Mouse (Mus musculus) lung, embryonic 14.5 days (tissue): ENCODE results near the gene Celf5. TPM values are rescaled to one million over a fixed set of nuclear protein-coding genes. Genes with fewer than 3 reads are reported as not detected.

Source experiments
- ATAC-seq: fragments of 200-750 bp; cut with Nextera tagmentation; 2 replicates; pipeline ENCODE4 v1.8.0; 2017; ENCODE audit warnings: mild to moderate bottlenecking, moderate TSS enrichment, moderate library complexity; ENCODE audit not compliant: insufficient read depth
- DNase-seq: peaks from one replicate; pipeline ENCODE4 v3.0.0-alpha.2; 2015
- H3K27ac ChIP-seq: fragments of 300-500 bp; sonication (generic); 2 replicates; pipeline ENCODE4 v1.5.1; 2014; ENCODE audit warnings: low read depth, mild to moderate bottlenecking, moderate library complexity
- H3K27me3 ChIP-seq: fragments of 300-500 bp; sonication (generic); 2 replicates; pipeline ENCODE4 v1.6.1; 2014; ENCODE audit warnings: low read length, control low read depth; ENCODE audit not compliant: insufficient read depth
- H3K36me3 ChIP-seq: fragments of 300-500 bp; sonication (generic); 2 replicates; pipeline ENCODE4 v1.6.1; 2014; ENCODE audit warnings: control low read depth; ENCODE audit not compliant: insufficient read depth
- H3K4me1 ChIP-seq: fragments of 300-500 bp; sonication (generic); 2 replicates; pipeline ENCODE4 v1.6.1; 2014; ENCODE audit warnings: antibody characterized with exemption, control low read depth; ENCODE audit not compliant: insufficient read depth
- H3K4me2 ChIP-seq: fragments of 300-500 bp; sonication (generic); 2 replicates; pipeline ENCODE4 v1.6.1; 2014; ENCODE audit warnings: mild to moderate bottlenecking
- H3K4me3 ChIP-seq: fragments of 300-500 bp; sonication (generic); 2 replicates; pipeline ENCODE4 v1.5.1; 2014; ENCODE audit warnings: low read depth, low read length
- H3K9ac ChIP-seq: fragments of 300-500 bp; sonication (generic); 2 replicates; pipeline ENCODE4 v1.6.1; 2014
- H3K9me3 ChIP-seq: fragments of 300-500 bp; sonication (generic); 2 replicates; pipeline ENCODE4 v1.6.1; 2016; ENCODE audit warnings: low read depth, low read length, control low read depth
- CTCF ChIP-seq: IDR thresholded peaks from 2 replicates; pipeline ENCODE4 v1.5.1; 2016; ENCODE audit warnings: antibody characterized with exemption, low read depth
- WGBS: fragments of 180-500 bp; shearing (Covaris S2); extraction: QIAGEN DNeasy Blood & Tissue Kit; methylation state at CpG from one replicate; pipeline ENCODE4 v1.1.7; 2014; 5-methylcytosine and 5-hydroxymethylcytosine counted together
- microRNA-seq: library from miRNA; unstranded; fragments of <30 nt; microRNA quantifications from one replicate; pipeline ENCODE4, GENCODE M21; 2016; ENCODE audit warnings: borderline number of aligned reads
- polyA plus RNA-seq: library from polyadenylated mRNA; unstranded; fragments of >200 nt; fragmentation: Nextera tagmentation; extraction: Ambion mirVana; gene quantifications from 2 replicates; pipeline ENCODE4 v1.2.1, GENCODE M21; 2014

Celf5 gene
- polyA plus RNA-seq, 1 experiment from 2014 or later: 0.09 TPM

DNA sequence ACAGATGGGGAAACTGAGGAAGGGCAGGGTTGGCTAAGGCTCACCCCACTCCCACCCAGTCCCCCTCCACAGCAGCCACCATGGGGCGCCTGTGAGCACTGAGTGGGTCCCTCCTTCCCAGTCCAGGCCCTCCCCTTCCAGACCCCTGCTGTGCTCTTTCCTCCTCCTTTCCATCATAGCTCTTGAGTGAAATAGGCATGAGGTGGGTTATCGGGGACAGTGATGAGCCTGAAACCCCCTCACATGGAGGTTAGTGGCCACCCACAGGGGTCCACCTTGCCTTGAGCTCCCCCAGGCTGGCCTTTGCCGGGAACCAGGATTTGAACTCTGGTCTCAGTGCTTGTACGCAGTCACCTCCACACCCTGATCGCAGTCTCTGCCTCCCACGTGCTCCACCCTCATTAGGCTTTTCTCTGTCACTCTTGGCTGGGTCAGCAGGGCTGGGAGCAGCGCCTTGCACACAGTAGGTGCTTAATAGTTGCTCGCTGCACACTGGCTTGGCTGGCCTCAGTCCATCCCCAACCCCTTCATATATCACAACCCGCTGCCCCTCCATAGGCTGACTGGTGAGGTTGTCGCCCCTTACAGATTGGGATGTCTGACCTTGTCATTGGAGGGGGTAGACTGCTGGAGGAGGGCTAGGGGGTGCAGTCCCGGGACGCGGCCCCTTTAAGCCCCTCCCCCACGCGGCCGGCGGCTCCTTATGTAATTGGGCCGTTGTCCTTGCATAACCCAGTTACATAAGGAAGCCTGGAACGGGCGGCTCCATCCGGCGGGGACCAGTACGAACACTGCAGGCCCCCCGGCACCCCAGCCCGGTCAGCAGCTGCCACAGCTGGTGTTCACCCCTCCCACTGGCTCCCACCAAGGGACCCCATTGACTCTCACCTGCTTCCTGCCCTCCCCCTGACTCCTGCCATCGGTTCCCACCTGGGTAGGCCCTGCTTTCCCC is 68.9 kb downstream of the Celf5 start:
- peak overlapping the region; percentile 15; the same call in 1 of the 2 replicates for H3K4me3 ChIP-seq
- peaks cover 20% of the 10 kb centered on the region for H3K36me3 ChIP-seq
- peak; percentile 20 for TF ChIP-seq CTCF
- peak overlapping the region; percentile 48 for H3K4me2 ChIP-seq
- 26% methylated on average over 26 of the region's 26 CpGs for WGBS
- ATAC-seq (peak; percentile 4; the same call in 1 of the 2 replicates), DNase-seq (peak; percentile 89)
- H3K27ac ChIP-seq: peak overlapping the region; percentile 92
- peaks cover 51% of the 10 kb centered on the region for H3K4me1 ChIP-seq
- H3K27me3 ChIP-seq: no peaks in the 10 kb centered on the region
- peak overlapping the region; percentile 42 for H3K9ac ChIP-seq
- H3K9me3 ChIP-seq: no peaks in the 10 kb centered on the region

DNA sequence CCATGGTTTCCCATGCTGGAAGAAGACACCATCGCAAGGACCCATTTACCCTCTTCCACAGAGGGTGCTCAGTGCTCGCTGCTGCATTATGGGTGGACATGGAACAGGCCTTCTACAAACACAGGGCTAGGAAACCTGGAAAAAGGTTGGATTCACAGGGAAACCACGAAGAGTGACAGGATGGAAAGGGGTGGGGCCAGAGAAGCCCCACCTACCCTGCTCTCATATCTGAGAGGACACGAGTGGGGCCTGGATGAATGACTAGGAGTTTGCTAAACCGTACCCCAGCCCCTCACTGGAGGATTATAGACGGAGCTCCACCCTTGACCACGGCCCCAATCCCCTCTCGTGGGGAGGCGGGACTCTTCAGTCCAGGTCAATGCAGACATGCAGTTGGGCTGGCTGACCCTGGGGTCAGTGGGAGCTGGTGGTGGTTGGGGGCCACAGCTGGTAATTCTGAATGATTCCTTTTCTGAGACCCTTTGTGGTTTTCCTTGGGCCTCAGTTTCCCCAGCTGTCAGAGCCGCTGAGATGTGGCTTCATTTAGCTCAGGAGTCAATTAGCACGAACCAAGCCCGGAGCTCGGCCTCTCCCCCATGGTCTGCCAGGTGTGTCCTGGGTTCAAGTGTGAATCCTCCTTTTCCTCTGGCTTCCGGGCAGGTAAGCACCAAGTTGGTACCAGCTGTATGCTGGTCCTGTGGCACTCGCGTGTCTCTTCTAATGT is 69.8 kb downstream of the Celf5 start:
- peak overlapping the region; percentile 16; the same call in 1 of the 2 replicates for H3K9ac ChIP-seq
- no peak for DNase-seq
- H3K4me2 ChIP-seq: peak overlapping the region; percentile 49
- H3K27me3 ChIP-seq: no peaks in the 10 kb centered on the region
- no peak overlapping the region for H3K4me3 ChIP-seq
- 67% methylated on average over 16 of the region's 16 CpGs for WGBS
- H3K9me3 ChIP-seq: no peaks in the 10 kb centered on the region
- no peak for TF ChIP-seq CTCF
- peaks cover 28% of the 10 kb centered on the region for H3K36me3 ChIP-seq
- H3K4me1 ChIP-seq: peaks cover 59% of the 10 kb centered on the region
- no peak for ATAC-seq
- H3K27ac ChIP-seq: peak overlapping the region; percentile 92

DNA sequence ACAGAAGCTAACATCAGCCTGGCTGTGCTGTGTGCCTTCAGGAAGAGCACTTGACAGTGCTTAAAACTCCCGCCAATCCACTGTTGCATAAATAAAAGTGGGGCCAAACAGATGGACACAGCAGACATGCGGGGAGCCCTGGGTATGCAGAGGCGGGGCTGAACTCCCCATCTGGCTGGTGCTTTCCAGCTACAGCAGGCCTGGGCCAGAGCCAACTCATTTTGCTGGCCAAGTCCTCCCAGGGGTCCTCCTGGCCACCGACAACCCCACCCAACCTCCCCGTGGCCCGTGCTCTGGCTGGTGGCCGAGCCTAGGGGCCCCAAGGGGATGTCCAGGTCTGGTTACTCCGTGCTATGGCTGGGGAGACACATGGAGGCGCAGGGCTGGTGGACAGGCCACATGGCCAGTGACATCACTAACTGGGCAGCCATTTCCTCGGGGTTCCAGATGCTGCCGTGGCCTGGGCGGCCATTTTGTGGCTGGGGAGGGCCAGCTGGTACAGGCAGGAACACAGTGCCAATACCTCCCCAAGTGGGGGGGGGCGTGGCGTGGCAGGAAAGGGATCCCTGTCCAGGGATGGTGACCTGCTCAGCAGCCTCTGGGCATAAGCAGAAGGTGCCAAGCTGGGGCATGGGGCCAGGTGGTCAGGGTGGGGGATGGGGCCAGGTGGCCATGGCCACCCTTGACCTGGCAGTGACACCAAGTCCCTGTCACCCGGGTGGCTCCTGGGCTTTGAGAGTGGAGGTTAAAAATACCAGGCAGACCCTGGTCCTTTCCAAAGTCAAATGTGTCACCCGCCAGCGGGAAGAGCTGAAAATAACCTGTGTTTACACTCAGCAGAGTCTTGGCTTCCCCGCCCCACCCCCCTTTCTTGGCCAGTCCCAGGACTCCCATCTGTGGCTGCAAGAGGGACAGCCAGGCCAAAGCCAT is 70.8 kb downstream of the Celf5 start:
- DNase-seq (peak; percentile 86), ATAC-seq (peak; percentile 8)
- H3K36me3 ChIP-seq: peaks cover 38% of the 10 kb centered on the region
- H3K4me3 ChIP-seq: peak overlapping the region; percentile 8; the same call in 1 of the 2 replicates
- TF ChIP-seq CTCF: no peak
- peak overlapping the region; percentile 92 for H3K27ac ChIP-seq
- H3K4me1 ChIP-seq: peaks cover 60% of the 10 kb centered on the region
- 36% methylated on average over 18 of the region's 18 CpGs for WGBS
- peak overlapping the region; percentile 16 for H3K9ac ChIP-seq
- no peaks in the 10 kb centered on the region for H3K27me3 ChIP-seq
- H3K4me2 ChIP-seq: peak overlapping the region; percentile 49
- H3K9me3 ChIP-seq: no peaks in the 10 kb centered on the region

DNA sequence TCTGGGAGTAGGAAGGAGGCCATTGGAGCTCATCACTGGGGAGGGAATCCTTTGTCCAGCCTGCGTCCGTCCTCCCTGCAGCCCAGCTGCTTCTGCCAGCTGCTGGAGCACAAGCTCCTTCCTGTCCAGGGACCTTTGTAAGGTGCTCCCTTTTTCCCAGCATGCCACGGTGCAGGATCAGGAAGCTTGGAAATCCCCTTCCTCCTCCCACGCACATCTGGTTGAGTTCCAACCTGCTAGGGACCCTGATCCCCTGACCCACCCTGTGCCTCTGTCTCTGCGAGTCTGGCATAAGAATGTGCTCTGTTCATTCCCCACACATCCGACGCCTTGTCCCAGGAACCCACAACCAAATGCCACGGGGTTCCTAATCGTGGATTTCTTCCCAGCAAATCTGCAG is 71.5 kb downstream of the Celf5 start:
- ATAC-seq (no peak), DNase-seq (no peak)
- Histone ChIP-seq H3K27ac (peak overlapping the region; percentile 92), H3K4me1 (peaks cover 57% of the 10 kb centered on the region), H3K4me2 (peak overlapping the region; percentile 49), H3K4me3 (0 out of 2 replicates have a peak overlapping the region, but pooled peaks have one; percentile 8), H3K9ac (no peak overlapping the region), H3K36me3 (peaks cover 46% of the 10 kb centered on the region), H3K9me3 (no peaks in the 10 kb centered on the region), H3K27me3 (no peaks in the 10 kb centered on the region)
- TF ChIP-seq CTCF: no peak
- 64% methylated on average over 9 of the region's 9 CpGs for WGBS

DNA sequence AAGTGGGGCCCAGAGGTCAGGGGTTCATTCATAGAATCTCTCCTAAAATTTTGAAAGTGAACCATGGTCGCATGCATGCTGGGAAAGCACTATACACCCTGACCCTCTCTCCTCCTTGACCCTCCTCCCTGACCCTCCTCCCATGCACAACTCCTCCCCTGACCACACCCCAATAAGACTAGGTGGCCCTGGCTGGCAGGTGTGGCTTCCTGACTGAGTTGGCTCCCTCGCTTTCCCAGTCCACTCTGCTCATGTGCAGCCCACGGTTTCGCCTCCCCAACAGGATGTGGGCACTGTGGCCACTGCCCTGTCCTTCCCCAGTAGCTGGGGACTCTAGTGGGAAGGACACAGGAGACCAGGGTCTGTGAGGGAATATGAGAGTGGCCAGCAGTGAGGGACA is 72.2 kb downstream of the Celf5 start:
- Histone ChIP-seq H3K4me1 (peaks cover 57% of the 10 kb centered on the region), H3K9me3 (no peaks in the 10 kb centered on the region), H3K4me2 (peak overlapping the region; percentile 49), H3K27ac (peak overlapping the region; percentile 92; the same call in 1 of the 2 replicates), H3K36me3 (peaks cover 52% of the 10 kb centered on the region), H3K4me3 (peak overlapping the region; percentile 19; the same call in 1 of the 2 replicates), H3K9ac (no peak overlapping the region), H3K27me3 (no peaks in the 10 kb centered on the region)
- TF ChIP-seq CTCF: no peak
- ATAC-seq (no peak), DNase-seq (no peak)
- whole genome bisulfite sequencing: 65% methylated on average over 4 of the region's 4 CpGs

DNA sequence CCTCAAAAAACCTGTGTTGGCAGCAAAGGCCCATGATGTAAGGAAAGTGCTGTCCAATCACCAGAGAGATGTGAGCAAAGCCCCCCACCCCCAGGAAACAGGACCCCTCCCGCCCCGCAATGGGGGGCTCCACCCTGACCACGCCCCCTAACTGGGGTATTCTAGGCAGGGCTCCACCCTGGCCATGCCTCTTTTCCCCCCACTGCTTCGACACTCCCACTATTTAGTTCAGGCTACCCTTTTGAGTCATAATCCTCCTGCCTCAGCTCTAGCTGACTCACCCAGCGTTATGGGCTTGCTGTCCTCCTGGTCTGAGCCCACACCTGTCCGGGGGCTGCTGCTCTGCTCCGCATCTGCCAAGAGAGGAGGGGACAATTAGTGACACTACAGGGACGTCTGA is 73.2 kb downstream of the Celf5 start:
- Histone ChIP-seq H3K27me3 (no peaks in the 10 kb centered on the region), H3K9ac (no peak overlapping the region), H3K4me3 (peak overlapping the region; percentile 19), H3K4me2 (peak overlapping the region; percentile 49), H3K36me3 (peaks cover 62% of the 10 kb centered on the region), H3K4me1 (peaks cover 49% of the 10 kb centered on the region), H3K27ac (peak overlapping the region; percentile 58), H3K9me3 (no peaks in the 10 kb centered on the region)
- WGBS: 33% methylated on average over 8 of the region's 8 CpGs
- DNase-seq: peak; percentile 66
- no peak for TF ChIP-seq CTCF
- ATAC-seq: no peak

Small RNA genes within 50 kb of the gene (microRNA-seq; reads per million reads assigned to microRNA genes)
- gene Gm25595 (not detected), gene Mir1191b (2.4 reads per million, percentile 2 among the genes with 10 or more reads in this experiment)

Other genes with a start within 250 kb of the Celf5 start
- gene Zfr2, start 249.6 kb downstream of the Celf5 start, polyA plus RNA-seq: 3.4 and 3.6 TPM in 2 replicates
- gene Matk, start 229.8 kb downstream of the Celf5 start, polyA plus RNA-seq: 2.0 and 2.9 TPM in 2 replicates
- 222 and 223 TPM in 2 replicates for gene Mrpl54, start 215.8 kb downstream of the Celf5 start, polyA plus RNA-seq
- 50.4 and 50.8 TPM in 2 replicates for gene Apba3, start 215.7 kb downstream of the Celf5 start, polyA plus RNA-seq
- gene Tjp3, start 191.1 kb downstream of the Celf5 start, polyA plus RNA-seq: 15.3 and 17.2 TPM in 2 replicates
- gene Pip5k1c, start 189.7 kb downstream of the Celf5 start, polyA plus RNA-seq: 50.8 and 58.6 TPM in 2 replicates
- 34.3 and 42.9 TPM in 2 replicates for gene Cactin, start 161.6 kb downstream of the Celf5 start, polyA plus RNA-seq
- 13.6 and 15.0 TPM in 2 replicates for gene Tbxa2r, start 154.0 kb downstream of the Celf5 start, polyA plus RNA-seq
- gene Gipc3, start 139.4 kb downstream of the Celf5 start, polyA plus RNA-seq: 0.05 and 0.08 TPM in 2 replicates
- 98.7 and 105 TPM in 2 replicates for gene Hmg20b, start 132.2 kb downstream of the Celf5 start, polyA plus RNA-seq
- gene Mfsd12, start 125.2 kb downstream of the Celf5 start, polyA plus RNA-seq: 7.7 and 8.5 TPM in 2 replicates
- 0.65 and 0.92 TPM in 2 replicates for gene 4930404N11Rik, start 116.9 kb downstream of the Celf5 start, polyA plus RNA-seq
- 109 and 116 TPM in 2 replicates for gene Fzr1, start 104.2 kb downstream of the Celf5 start, polyA plus RNA-seq
- gene Dohh, start 98.3 kb downstream of the Celf5 start, polyA plus RNA-seq: 57.5 and 67.0 TPM in 2 replicates
- 2.8 and 3.8 TPM in 2 replicates for gene Gm48551, start 98.2 kb downstream of the Celf5 start, polyA plus RNA-seq
- gene Gm48552, start 93.7 kb downstream of the Celf5 start, polyA plus RNA-seq: 1.3 and 1.4 TPM in 2 replicates
- 2.8 and 3.3 TPM in 2 replicates for gene Smim24, start 89.7 kb downstream of the Celf5 start, polyA plus RNA-seq
- gene Nfic, start 27.1 kb downstream of the Celf5 start, polyA plus RNA-seq: 86.0 and 86.5 TPM in 2 replicates
- 82.1 and 97.3 TPM in 2 replicates for gene Ncln, start 13.7 kb upstream of the Celf5 start, polyA plus RNA-seq
- gene S1pr4, start 17.4 kb upstream of the Celf5 start, polyA plus RNA-seq: 1.3 and 1.7 TPM in 2 replicates
- gene Gna15, start 41.5 kb upstream of the Celf5 start, polyA plus RNA-seq: 1.1 and 1.7 TPM in 2 replicates
- gene Gna11, start 62.5 kb upstream of the Celf5 start, polyA plus RNA-seq: 81.2 and 88.2 TPM in 2 replicates
- 360 and 404 TPM in 2 replicates for gene Aes, start 76.8 kb upstream of the Celf5 start, polyA plus RNA-seq
- gene Tle2, start 91.9 kb upstream of the Celf5 start, polyA plus RNA-seq: 27.5 and 32.5 TPM in 2 replicates
- gene Tle6, start 118.4 kb upstream of the Celf5 start, polyA plus RNA-seq: 24.1 and 25.2 TPM in 2 replicates
- gene BC025920, start 123.6 kb upstream of the Celf5 start, polyA plus RNA-seq: 0.58 and 0.61 TPM in 2 replicates
- 35.8 and 39.3 TPM in 2 replicates for gene Sirt6, start 145.1 kb upstream of the Celf5 start, polyA plus RNA-seq
- 6.1 and 7.3 TPM in 2 replicates for gene Ankrd24, start 145.8 kb upstream of the Celf5 start, polyA plus RNA-seq
- gene Gm10778, start 166.3 kb upstream of the Celf5 start, polyA plus RNA-seq: 4.0 and 4.7 TPM in 2 replicates
- 18.1 and 22.9 TPM in 2 replicates for gene Zfp433, start 222.1 kb upstream of the Celf5 start, polyA plus RNA-seq